Mouse (Mus musculus) thymus, postnatal 36 days (tissue): ENCODE measurements at regions not wholly inside any gene's neighbourhood (a gene's known extent, or its start where the extent isn't known, plus 50 kb on each side); places are given as distances from the start of the nearest gene placed in this dataset.
A peak's percentile ranks its signal among the peaks of the same experiment; 100 is the strongest.

Experiments
- DNase-seq, 2 experiments: peaks; one replicate each; pipeline ENCODE4 v3.0.0; 2022; ENCODE audit warnings: mixed read lengths in 2 of 2

GRCm38 (mm10) chr11:71672171-71673050 lies 77.3 kb upstream of the Wscd1 start:
- DNase-seq = peak in 1 of 2 experiments; percentile 10

- peak; percentile 70 to 71 for DNase-seq
Measured at GRCm38 (mm10) chr11:71674319-71674718, 75.4 kb upstream of the Wscd1 start.

- DNase-seq = no peak
Measured at GRCm38 (mm10) chr11:71675714-71676313, 73.9 kb upstream of the Wscd1 start.

- no peak for DNase-seq
Measured at GRCm38 (mm10) chr11:71697017-71697416, 52.7 kb upstream of the Wscd1 start.

- DNase-seq = no peak
Measured at GRCm38 (mm10) chr11:71698836-71699235, 50.9 kb upstream of the Wscd1 start.
